Mouse (Mus musculus) gonadal fat pad, adult 2 months (tissue): ENCODE data around the gene Cops4. TPM values are rescaled to one million over a fixed set of nuclear protein-coding genes. Genes with fewer than 3 reads are reported as not detected.

Experiments used
- DNase-seq: peaks from one replicate; pipeline ENCODE4 v3.0.0-alpha.2; 2012; ENCODE audit warnings: low read depth
- polyA plus RNA-seq: library from polyadenylated mRNA; depleted of rRNA; stranded (reverse); fragments of >200 nt; gene quantifications from 2 replicates; pipeline ENCODE4 v1.2.3, GENCODE M21; 2012

Cops4 gene
- polyA plus RNA-seq, 1 experiment = 38.2 TPM

DNA sequence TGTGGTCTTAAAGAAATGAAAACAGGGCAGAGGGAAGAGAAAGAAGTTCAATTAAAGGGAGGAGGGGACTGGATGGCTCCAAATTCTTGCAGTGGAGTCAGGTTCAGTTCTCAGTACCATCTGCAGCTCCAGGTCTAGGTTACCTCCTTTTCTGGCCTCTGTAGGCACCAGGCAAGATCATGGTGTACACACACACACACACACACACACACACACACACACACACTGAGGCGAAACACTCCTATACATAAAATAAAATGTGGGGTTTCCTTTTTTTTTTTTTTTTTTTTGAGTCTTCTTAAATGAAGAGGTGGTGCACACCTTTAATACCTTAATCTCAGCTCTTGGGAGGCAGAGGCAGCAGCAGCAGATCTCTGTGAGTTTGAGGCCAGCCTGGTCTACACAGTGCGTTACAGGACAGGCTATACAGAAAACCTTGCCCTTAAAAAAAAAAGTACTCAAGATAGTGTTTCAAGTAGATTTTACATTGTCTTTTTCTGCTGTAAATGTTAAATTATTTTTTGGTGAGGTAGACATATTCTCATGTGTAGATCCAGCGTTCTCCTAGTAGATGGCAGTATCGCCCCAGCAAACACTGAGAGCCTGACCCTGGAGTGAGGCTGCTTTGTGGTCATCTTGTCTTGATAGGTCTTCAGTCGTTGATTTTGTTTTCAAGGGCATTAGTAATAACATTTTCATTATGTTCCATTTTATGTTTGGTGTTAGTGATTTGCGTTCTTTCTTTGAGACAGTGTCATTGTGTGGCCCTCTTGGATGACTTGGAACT, 28.4 kb downstream of the Cops4 start:
- DNase-seq = no peak

DNA sequence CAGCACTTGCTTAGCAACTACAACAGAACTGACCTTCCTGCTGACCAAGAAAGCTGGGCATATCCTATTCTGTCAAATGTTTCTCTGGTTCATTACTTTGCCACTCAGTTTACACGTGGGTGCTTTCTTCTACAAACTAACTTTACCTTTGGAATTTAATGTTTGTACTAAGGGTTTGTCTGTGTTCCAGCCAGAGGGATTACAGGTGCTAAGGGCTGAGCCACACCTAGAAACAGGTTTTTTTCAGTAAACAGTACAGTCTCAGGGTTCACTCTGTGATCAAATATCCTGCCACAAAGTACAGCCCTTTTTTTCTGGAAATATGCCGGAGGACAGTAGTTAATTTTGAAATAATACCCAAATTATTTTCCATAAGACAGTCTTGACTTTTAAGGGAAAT, 30.1 kb downstream of the Cops4 start:
- no peak for DNase-seq

DNA sequence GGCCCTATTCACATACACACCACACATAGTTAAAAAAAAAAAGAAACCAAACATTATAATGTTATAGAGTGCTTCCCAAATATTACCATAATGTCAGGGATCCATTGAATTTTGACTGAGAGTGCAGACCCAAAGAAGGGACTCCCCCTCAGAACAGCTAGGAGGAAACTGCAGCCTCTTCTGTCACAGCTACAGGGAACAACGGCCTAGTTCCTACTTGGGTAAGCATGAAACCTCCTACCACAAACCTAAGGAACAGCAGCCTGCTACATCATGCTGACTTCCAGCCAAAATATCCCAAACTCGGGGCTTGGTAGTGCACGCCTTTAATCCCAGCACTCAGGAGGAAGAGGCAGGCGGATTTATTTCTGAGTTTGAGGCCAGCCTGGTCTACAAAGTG, 31.2 kb downstream of the Cops4 start:
- DNase-seq = no peak

DNA sequence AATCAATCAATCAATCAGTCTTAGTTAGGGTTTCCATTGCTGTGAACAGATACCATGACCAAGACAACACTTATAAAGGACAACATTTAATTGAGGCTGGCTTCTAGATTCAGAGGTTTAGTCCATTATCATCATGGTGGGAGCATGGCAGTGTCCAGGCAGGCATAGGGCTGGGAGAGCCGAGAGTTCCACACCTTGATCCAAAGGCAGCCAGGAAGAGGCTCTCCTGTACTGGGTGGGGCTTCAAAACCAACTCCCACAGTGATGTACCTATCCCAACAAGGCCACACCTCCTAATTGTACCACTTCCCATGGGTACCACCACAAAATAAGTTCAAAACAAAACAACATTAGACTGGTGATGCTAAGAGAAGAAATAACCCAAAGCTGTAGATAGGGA, 32.0 kb downstream of the Cops4 start:
- DNase-seq = no peak

DNA sequence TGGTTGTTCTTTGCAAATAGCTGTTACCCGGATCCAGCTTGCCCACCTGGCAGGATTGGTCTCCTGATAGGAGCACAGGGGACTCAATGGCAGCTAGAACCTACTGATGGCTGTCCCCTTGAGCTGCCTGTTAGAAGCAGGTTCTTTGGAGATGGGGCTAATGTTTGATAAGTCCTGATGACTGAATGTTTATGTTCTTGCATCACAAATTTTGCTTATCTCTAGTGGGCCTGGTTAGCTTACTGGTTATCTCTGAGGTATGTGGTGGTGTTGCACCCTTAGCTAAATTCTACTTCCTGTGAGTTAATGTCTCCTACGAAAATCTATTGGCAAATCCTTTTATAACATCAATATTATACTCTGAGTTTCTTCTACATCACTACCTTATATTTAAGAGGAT, 33.8 kb downstream of the Cops4 start:
- no peak for DNase-seq

DNA sequence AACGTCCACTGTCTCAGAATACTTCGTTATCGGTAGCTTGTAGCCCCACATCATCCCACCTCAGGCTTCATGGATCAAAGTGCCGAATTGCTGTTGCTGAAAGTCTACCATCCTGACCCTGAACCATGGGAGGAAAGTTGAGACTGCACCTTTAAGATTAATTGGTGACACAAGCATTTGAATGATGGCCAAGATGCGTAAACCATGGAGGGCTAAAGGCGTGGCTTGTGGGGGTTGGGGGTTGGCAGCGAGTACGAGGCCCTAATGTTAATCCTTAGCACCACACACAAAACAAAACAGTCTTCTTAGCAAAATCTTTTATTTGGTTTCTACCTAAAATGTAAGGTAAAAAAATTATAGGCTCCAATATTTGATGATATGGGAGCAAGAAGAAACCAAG, 35.3 kb downstream of the Cops4 start:
- DNase-seq = no peak

DNA sequence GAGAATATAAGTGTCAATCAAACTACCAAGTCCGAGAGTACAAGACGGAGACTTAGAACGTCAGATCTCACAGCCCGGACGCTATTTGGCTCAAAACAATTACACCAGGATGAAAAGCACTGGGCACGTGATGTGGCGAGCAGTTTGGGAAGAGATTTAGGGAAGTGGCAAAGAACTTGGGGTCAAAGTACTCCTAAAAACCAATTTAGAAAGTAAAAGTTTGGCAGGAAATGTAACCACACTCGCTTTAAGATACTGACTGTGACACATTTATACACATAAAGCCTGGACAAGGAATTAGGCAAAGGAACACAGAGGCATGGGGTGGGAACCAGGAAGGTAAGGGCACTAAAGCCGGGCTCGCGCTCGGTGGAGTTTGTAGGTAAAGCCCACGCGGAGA, 38.9 kb downstream of the Cops4 start:
- DNase-seq = no peak

DNA sequence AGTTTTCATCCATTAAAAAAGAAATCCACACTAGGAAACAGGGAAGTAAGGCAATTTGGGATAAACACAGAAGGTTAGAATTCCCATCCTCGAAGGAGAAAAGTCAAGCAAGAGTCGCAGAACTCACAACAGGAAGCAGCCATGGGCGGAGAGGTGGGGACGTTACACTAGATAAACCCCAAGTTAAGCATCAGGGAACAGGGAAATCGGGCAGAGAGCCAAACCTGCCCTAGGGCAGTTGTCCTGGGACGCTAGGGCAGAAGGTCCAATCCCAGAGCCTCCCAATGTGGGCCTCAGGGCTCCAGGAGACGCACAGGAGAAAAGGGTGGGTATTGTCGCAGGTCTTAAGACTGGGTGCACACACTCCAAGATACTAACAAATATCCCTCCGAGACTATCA, 39.4 kb downstream of the Cops4 start:
- DNase-seq = no peak

DNA sequence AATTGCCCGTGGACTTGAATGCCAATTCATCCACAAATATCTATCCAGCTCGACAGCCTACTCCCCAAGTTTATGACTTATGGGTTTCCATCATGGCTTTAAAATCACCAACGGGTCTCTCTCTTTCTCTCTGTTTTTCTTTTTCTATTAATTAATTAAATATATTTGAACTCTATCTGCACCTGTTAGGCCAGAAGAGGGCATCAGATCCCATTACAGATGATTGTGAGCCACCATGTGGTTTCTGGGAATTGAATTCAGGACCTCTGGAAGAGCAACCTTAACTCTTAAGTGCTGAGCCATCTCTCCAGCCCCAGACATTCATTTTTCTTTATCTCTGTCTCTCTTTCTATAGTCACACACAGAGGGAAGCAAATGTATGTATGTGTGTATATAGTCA, 40.7 kb downstream of the Cops4 start:
- no peak for DNase-seq

DNA sequence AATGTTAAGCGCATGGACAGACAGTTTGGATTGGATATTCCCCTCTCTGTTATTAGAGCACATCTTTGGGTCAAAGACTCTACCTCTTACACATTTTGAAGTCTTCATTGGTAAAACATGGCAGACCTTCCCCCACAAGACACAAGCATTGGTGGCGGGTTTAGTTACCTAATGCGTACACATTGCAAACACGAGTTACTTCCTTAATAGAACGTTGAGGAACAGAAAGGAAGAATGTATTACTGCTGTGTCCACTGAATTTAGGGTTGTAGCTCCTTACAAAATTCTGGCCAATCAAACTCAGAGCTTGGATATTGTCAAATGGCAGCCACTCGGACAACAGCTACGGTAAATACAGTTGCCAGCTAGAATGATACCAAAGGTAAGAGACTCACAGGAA, 41.2 kb downstream of the Cops4 start:
- DNase-seq = no peak

DNA sequence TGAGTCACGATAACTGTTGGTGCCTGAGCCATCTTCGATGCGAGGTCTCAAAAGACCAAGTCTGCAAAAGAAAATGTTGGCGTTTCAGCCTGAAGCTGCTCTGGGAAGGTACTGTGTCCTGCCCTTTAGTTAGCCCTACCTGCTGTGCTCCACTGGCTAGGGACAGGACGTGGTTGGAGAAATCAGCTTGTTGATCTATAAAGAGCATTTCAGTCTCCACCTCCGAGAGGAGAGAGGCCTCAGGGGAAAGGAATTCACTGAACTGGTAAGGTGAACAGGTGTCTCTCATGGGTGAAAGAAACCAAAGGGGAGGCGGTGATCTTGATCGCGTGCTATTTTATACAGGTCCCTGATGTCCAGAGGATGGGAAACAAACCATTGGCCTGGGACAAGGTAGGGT, 44.6 kb downstream of the Cops4 start:
- no peak for DNase-seq

DNA sequence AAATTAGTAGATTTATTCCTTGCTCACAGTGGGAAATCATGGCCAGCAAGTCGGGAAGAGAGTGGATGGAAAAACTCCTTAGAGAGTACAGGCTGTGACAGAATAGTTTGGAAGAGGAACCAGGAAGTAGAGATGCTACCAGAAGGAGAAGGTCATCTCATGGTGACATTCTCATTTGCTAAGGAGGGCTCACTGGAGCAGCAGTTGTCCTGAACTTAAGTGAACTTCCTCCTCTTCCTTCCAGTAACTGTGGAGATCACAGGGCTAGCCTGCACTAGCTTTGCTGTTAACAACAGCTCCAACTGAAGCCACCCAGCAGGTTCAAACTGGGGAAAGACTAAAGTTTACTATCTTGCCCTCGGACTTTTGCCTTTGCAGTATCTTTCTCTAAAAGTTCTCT, 48.7 kb downstream of the Cops4 start:
- no peak for DNase-seq

DNA sequence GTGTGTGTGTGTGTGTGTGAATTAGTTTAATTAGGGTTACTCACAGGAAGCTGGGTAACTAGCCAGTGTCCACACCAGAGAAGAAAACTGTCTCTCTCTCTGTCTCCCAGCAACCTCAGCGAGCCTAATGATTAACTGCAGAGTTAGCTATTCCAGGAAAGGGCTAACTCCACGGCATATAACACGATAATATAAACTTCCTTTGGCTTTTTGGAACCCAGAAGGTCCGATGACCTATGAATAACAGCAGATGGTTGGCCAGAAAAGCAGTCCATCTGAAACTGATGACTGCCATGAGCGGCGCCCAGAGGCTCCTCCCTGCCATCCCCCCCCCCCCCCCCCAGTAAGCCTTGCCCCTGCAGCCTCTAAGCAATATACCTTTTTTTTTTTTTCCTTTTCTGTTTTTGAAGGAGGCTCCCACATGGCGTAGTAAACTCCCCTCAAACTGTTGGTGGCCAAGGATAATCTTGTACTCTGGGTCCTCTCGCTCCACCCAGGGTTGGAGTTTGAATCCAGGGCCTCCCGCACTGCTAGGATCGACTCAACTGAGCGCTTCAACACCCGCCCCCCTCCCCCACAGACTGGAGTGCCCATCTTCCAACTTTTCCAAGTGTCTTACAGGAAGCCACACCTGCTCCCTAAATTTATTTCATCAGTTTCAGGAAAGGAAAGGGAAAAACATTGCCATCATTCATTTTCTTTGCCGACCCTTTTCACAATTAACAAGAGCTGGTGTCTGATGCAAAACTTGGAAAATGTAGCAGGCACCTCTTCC, 49.3 kb downstream of the Cops4 start:
- no peak for DNase-seq

DNA sequence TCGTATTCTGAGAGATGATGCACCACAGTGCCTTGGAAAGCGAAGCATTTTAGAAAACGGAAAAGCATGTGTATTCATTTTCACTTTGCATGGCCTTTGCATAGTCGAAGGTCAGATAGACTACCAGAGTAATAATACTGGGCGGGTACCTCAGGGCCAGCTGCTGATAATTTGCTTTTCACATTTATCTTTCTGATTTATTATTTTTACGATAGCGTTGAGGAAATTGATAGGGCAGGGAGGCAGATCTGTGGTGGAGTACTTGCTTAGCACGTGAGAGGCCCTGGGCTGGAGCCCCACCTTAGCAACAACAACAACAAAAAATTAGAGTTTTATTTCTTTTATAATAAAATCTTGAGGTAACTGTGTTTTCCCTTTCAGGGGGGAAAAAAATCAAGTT, 50.1 kb downstream of the Cops4 start:
- no peak for DNase-seq

DNA sequence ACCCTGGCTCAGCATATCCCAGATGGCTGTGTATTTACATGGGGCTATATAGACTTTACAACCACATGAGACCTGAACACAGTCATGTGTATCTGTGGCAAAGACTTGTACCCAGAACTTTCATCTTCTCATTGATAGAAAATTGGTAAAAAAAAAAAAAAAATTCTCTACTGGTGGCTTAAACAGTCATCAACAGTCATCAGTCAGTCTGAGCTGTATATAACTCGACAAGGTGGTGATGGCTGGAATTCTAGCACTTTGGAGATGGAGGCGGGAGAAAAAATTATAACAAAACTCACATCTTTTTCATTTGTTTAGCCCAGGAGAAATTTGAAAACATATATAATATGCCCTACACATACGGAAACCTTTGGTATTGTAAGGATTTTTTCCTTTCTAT, 50.7 kb downstream of the Cops4 start:
- no peak for DNase-seq

DNA sequence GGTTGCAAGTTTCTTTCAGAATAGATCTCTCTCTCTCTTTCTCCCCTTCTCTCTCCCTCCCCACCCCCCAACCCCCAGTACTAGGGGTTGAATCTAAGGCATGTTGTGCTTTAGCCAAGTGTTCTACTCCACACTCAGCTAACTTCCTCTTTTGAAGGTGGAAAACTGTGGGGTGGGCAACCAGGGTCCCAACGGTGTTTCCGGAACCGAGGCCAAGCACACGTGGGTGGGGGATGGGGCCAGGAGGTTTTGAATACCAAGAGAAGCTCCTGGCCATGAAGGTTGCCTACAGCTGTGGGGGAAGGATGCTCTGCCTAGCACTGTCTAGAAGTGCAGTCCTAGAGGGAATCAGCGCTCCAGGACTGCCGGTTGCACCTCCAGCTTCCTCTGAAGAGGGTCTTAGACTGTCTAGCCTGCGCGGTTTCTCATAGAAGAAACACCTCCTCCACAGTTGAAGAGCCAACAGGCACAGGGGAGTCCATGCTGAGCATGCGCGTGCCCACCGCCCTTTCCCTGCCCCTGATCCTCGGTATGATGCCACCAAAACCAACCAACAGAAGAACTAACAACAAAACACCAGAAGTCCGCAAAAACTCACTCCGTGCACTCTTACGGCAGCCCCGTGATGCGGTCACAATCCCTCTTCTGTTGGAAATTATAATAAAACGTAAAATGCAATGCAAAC, 51.3 kb downstream of the Cops4 start:
- DNase-seq = no peak

DNA sequence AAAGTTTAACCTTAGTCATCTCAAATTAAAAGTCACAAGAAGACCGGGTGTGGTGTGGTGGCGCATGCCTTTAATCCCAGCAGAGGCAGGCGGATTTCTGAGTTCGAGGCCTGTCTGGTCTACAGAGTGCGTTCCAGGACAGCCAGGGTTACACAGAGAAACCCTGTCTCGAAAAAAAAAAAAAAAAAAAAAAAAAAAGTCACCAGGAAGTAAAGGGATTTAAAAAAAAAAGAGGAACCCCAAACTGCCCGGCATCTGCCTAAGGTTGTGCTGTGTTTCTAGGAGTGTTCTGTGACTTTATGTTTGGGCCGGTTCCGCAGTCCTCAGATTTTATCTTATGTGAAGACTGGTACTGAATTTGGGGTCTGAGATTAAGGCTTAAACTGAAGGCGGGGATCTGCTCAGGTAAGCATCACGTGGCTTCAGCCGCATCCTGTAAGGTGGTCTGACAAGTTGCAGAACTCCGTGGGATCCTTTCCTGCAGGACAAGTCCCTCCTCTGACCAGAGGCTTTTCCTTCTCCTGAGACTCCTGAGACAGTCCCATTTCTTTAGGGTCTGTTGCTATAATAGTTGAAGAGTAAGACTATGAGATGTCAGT, 52.0 kb downstream of the Cops4 start:
- no peak for DNase-seq

DNA sequence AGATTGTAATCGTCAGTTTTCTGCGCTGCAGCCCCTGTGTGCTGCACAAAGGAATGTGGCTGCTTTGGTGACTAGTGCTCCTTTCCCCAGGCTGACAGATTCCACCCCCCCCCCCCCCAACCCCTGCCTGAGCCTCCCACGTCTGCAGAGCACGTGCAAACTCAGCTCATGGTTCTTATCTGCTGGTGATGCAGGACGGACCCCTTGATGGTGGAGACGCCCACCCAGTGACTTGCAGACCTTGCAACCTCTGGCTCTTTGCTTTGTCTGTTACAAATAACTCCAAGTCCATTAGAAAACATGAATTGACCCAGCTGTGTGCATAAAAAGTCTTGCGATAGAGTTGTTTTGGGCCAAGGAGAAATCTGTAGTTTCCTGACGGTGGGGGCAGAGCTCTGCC, 52.6 kb downstream of the Cops4 start:
- no peak for DNase-seq

DNA sequence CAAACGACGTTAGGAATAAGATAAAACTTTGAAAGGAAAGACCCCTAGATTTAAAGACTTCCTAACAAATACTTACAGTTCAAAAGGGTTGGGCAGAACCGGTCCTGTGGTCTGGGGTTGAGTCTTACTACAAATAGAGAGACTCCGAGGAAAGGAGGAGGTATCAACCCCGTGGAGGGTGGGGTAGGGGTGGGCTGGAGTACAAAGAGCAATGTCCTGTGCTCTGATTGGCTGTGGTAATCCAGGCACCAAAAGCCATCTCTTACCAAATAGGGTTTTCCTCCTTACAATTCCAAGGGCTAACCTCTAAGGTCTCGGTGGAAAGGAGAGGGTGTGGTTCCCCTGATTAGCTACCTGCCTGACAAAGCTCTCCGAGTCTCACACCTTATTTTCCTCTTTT, 54.0 kb downstream of the Cops4 start, which contains the start of gene Plac8:
Gene Plac8 (minus strand): TSS at position 177 of the 400 bp plus-strand sequence.
- no peak for DNase-seq

DNA sequence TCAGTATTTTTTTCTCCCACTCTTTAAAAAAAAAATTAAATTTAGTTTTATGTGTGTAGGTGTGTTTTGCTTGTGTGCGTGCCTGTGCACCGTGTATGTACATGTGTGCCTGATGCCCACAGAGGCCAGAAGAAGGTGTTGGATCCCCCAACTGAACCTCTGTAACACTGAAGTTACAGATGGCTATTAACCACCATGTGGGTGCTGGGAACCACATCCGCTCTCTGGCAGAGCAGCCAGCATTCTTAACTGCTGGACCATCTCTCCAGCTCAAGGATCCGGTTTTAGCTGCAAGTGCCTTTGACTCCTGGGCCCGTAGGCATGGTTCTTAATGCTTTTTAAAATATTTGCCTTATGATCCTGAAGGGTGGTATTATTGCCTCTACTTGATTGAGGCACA, 55.1 kb downstream of the Cops4 start:
- DNase-seq = no peak

DNA sequence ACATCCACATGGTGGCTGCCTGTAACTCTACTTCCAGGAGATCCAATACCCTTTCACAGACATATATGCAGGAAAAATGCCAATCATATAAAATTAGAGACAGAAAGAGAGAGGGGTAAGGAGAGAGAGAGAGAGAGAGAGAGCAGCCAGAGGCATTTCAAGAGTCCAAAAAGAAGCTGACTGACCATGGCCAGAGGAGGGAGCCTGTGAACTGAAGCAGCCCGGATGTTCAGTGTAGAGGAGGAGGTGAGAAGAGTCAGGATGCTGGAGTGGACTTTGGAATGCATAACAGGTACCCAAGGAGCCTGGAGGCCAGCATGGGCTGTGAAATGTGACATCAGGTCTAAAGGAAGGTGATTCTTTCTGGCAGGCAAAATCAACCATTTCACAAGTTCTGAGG, 56.7 kb downstream of the Cops4 start:
- DNase-seq = no peak

DNA sequence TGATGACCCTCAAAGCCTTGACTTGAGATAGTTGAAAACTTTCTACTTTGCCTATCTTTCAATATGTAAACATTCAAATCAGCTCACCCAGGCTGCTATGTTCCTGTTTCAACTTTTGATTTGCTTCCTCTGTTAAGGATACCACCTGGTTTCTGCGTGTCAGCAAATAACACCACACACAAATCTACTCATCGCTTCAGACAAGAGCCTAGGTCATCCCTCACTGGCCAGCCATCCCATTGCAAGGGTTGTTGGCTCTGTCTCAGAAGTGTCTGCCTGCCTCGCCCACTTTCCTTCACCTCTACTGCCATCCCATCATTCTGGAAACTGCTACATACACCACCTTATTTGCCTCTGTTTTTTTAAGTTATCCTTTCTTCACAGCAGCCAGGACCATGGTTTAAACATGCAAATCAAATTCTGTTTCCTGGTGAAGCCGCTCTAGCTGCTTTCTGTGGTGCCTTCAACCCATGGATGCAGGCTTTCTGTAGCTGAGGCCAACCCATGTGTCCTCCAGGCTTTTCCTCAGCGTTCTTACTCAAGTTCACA, 60.8 kb downstream of the Cops4 start:
- DNase-seq = no peak
